Mouse (Mus musculus) hindbrain, embryonic 16.5 days (tissue): ENCODE results near the gene Vwa5b2. TPM values are rescaled to one million over a fixed set of nuclear protein-coding genes. Genes with fewer than 3 reads are reported as not detected.

Experiments
- ATAC-seq: fragments of 200-750 bp; cut with Nextera tagmentation; 2 replicates; pipeline ENCODE4 v1.8.0; 2017; ENCODE audit warnings: moderate TSS enrichment, moderate library complexity
- H3K27ac ChIP-seq: fragments of 300-500 bp; sonication (generic); 2 replicates; pipeline ENCODE4 v1.5.1; 2014; ENCODE audit warnings: low read depth, mild to moderate bottlenecking, control low read depth, low read length, moderate library complexity
- H3K27me3 ChIP-seq: fragments of 300-500 bp; sonication (generic); replicated peaks from 2 replicates; pipeline ENCODE4 v1.6.1; 2014; ENCODE audit warnings: low read length; ENCODE audit not compliant: control insufficient read depth, insufficient read depth
- H3K36me3 ChIP-seq: fragments of 300-500 bp; sonication (generic); 2 replicates; pipeline ENCODE4 v1.6.1; 2014; ENCODE audit warnings: mild to moderate bottlenecking, low read length, moderate library complexity, mixed read lengths; ENCODE audit not compliant: control insufficient read depth, insufficient read depth
- H3K4me1 ChIP-seq: fragments of 300-500 bp; sonication (generic); 2 replicates; pipeline ENCODE4 v1.6.1; 2014; ENCODE audit warnings: low read depth, low read length; ENCODE audit not compliant: control insufficient read depth, insufficient read depth
- H3K4me2 ChIP-seq: fragments of 300-500 bp; sonication (generic); 2 replicates; pipeline ENCODE4 v1.6.1; 2014; ENCODE audit warnings: mild to moderate bottlenecking, low read length, control low read depth, moderate library complexity
- H3K4me3 ChIP-seq: fragments of 300-500 bp; sonication (generic); 2 replicates; pipeline ENCODE4 v1.5.1; 2014; ENCODE audit warnings: mild to moderate bottlenecking, low read length, control low read depth, moderate library complexity
- H3K9ac ChIP-seq: fragments of 300-500 bp; sonication (generic); 2 replicates; pipeline ENCODE4 v1.6.1; 2014; ENCODE audit warnings: low read depth, mild to moderate bottlenecking, control low read depth, low read length, moderate library complexity
- H3K9me3 ChIP-seq: fragments of 300-500 bp; sonication (generic); 2 replicates; pipeline ENCODE4 v1.6.1; 2014; ENCODE audit warnings: mild to moderate bottlenecking, low read length, moderate library complexity; ENCODE audit not compliant: control insufficient read depth
- WGBS: fragments of 180-500 bp; shearing (Covaris S2); extraction: QIAGEN DNeasy Blood & Tissue Kit; methylation state at CpG from one replicate; pipeline ENCODE4 v1.1.7; 2014; 5-methylcytosine and 5-hydroxymethylcytosine counted together
- polyA plus RNA-seq: library from polyadenylated mRNA; unstranded; fragments of >200 nt; fragmentation: Nextera tagmentation; extraction: Ambion mirVana; gene quantifications from 2 replicates; pipeline ENCODE4 v1.2.1, GENCODE M21; 2015

Vwa5b2 gene
- polyA plus RNA-seq, 1 experiment from 2014 or later, result 36.8 TPM

GRCm38 (mm10) chr16:20555000-20555399, 34.3 kb upstream of the Vwa5b2 start:
- no peaks in the 10 kb centered on the region for H3K9me3 ChIP-seq
- ATAC-seq, result no peak
- H3K4me3 ChIP-seq, result no peak overlapping the region
- H3K9ac ChIP-seq, result no peak overlapping the region
- H3K27me3 ChIP-seq, result no peaks in the 10 kb centered on the region
- peaks cover 63% of the 10 kb centered on the region for H3K36me3 ChIP-seq
- WGBS, result 95% methylated on average over 6 of the region's 6 CpGs
- peaks cover 1% of the 10 kb centered on the region for H3K4me1 ChIP-seq
- H3K4me2 ChIP-seq, result no peak overlapping the region
- H3K27ac ChIP-seq, result no peak overlapping the region

GRCm38 (mm10) chr16:20557381-20557780, 31.9 kb upstream of the Vwa5b2 start:
- H3K4me1 ChIP-seq, result no peaks in the 10 kb centered on the region
- no peaks in the 10 kb centered on the region for H3K9me3 ChIP-seq
- no peak for ATAC-seq
- H3K27me3 ChIP-seq, result no peaks in the 10 kb centered on the region
- H3K9ac ChIP-seq, result no peak overlapping the region
- H3K4me2 ChIP-seq, result no peak overlapping the region
- H3K36me3 ChIP-seq, result peaks cover 55% of the 10 kb centered on the region
- H3K27ac ChIP-seq, result no peak overlapping the region
- WGBS, result 80% methylated on average over 7 of the region's 7 CpGs
- H3K4me3 ChIP-seq, result no peak overlapping the region

- no peaks in the 10 kb centered on the region for H3K4me1 ChIP-seq
- no peak for ATAC-seq
- WGBS, result 45% methylated on average over 1 of the region's 1 CpGs
Observed at GRCm38 (mm10) chr16:20565075-20565474, 24.2 kb upstream of the Vwa5b2 start.

GRCm38 (mm10) chr16:20589939-20590679, 838 bp downstream of the Vwa5b2 start:
- Histone ChIP-seq H3K4me1 (peaks cover 15% of the 10 kb centered on the region), H3K27me3 (peaks cover 9% of the 10 kb centered on the region), H3K27ac (peak overlapping the region; percentile 71), H3K9ac (peak overlapping the region; percentile 72), H3K36me3 (no peaks in the 10 kb centered on the region), H3K9me3 (no peaks in the 10 kb centered on the region), H3K4me2 (peak overlapping the region; percentile 64), H3K4me3 (peak overlapping the region; percentile 55)
- ATAC-seq, result peak; percentile 92
- WGBS, result under 1% methylated on average over 25 of the region's 39 CpGs

More at GRCm38 (mm10) chr16:20565075-20565474, 24.2 kb upstream of the Vwa5b2 start:
- H3K9ac ChIP-seq, result no peak overlapping the region
- H3K36me3 ChIP-seq, result peaks cover 15% of the 10 kb centered on the region
- no peak overlapping the region for H3K27ac ChIP-seq
- H3K27me3 ChIP-seq, result no peaks in the 10 kb centered on the region
- no peak overlapping the region for H3K4me2 ChIP-seq
- no peaks in the 10 kb centered on the region for H3K9me3 ChIP-seq
- no peak overlapping the region for H3K4me3 ChIP-seq

- ATAC-seq, result no peak
- peaks cover 9% of the 10 kb centered on the region for H3K27me3 ChIP-seq
- peak overlapping the region; percentile 40; the same call in 1 of the 2 replicates for H3K27ac ChIP-seq
- H3K36me3 ChIP-seq, result no peaks in the 10 kb centered on the region
- peaks cover 15% of the 10 kb centered on the region for H3K4me1 ChIP-seq
- peak overlapping the region; percentile 72 for H3K9ac ChIP-seq
- peak overlapping the region; percentile 55 for H3K4me3 ChIP-seq
- 1% methylated on average over 17 of the region's 17 CpGs for WGBS
- no peaks in the 10 kb centered on the region for H3K9me3 ChIP-seq
- peak overlapping the region; percentile 64 for H3K4me2 ChIP-seq
Observed at GRCm38 (mm10) chr16:20590680-20591038, 1.4 kb downstream of the Vwa5b2 start.

- H3K4me3 ChIP-seq, result peak overlapping the region; percentile 55
- peak overlapping the region; percentile 64 for H3K4me2 ChIP-seq
- H3K27ac ChIP-seq, result no peak overlapping the region
- ATAC-seq, result no peak
- peaks cover 15% of the 10 kb centered on the region for H3K4me1 ChIP-seq
- H3K27me3 ChIP-seq, result peaks cover 9% of the 10 kb centered on the region
- WGBS, result 5% methylated on average over 48 of the region's 48 CpGs
- peak overlapping the region; percentile 72 for H3K9ac ChIP-seq
- no peaks in the 10 kb centered on the region for H3K36me3 ChIP-seq
- no peaks in the 10 kb centered on the region for H3K9me3 ChIP-seq
Observed at GRCm38 (mm10) chr16:20591076-20591705, 1.9 kb downstream of the Vwa5b2 start.

GRCm38 (mm10) chr16:20595060-20595673, 5.9 kb downstream of the Vwa5b2 start:
- WGBS, result 91% methylated on average over 7 of the region's 7 CpGs
- H3K4me3 ChIP-seq, result no peak overlapping the region
- no peaks in the 10 kb centered on the region for H3K9me3 ChIP-seq
- no peak overlapping the region for H3K4me2 ChIP-seq
- H3K4me1 ChIP-seq, result peaks cover 10% of the 10 kb centered on the region; the same call in 1 of the 2 replicates
- ATAC-seq, result no peak
- H3K36me3 ChIP-seq, result no peaks in the 10 kb centered on the region
- no peak overlapping the region for H3K9ac ChIP-seq
- H3K27me3 ChIP-seq, result peaks cover 9% of the 10 kb centered on the region
- no peak overlapping the region for H3K27ac ChIP-seq

- Histone ChIP-seq H3K9me3 (no peaks in the 10 kb centered on the region), H3K4me2 (no peak overlapping the region), H3K36me3 (no peaks in the 10 kb centered on the region), H3K4me1 (peaks cover 5% of the 10 kb centered on the region; the same call in 1 of the 2 replicates), H3K27ac (no peak overlapping the region), H3K9ac (no peak overlapping the region), H3K27me3 (peaks cover 5% of the 10 kb centered on the region), H3K4me3 (no peak overlapping the region)
- WGBS, result 94% methylated on average over 4 of the region's 4 CpGs
- no peak for ATAC-seq
Observed at GRCm38 (mm10) chr16:20595737-20596136, 6.5 kb downstream of the Vwa5b2 start.
